Mouse (Mus musculus) testis, adult 2 months (tissue): ENCODE measurements around the gene Ccdc188. TPM values are rescaled to one million over a fixed set of nuclear protein-coding genes. Genes with fewer than 3 reads are reported as not detected.

Experiments
- H3K27ac ChIP-seq: fragments of 200-500 bp; 2 replicates; pipeline ENCODE4 v1.5.1; 2012; ENCODE audit warnings: low read depth, low read length; ENCODE audit not compliant: control insufficient read depth, insufficient read depth
- H3K27me3 ChIP-seq: fragments of 200-500 bp; 2 replicates; pipeline ENCODE4 v1.6.1; 2012; ENCODE audit warnings: mild to moderate bottlenecking, low read length, moderate library complexity; ENCODE audit not compliant: control insufficient read depth, insufficient read depth
- H3K36me3 ChIP-seq: fragments of 200-500 bp; 2 replicates; pipeline ENCODE4 v1.6.1; 2012; ENCODE audit warnings: mild to moderate bottlenecking, low read length; ENCODE audit not compliant: control insufficient read depth, insufficient read depth
- H3K4me1 ChIP-seq: fragments of 200-500 bp; 2 replicates; pipeline ENCODE4 v1.6.1; 2012; ENCODE audit warnings: low read length; ENCODE audit not compliant: control insufficient read depth, insufficient read depth
- H3K4me3 ChIP-seq: fragments of 200-500 bp; 2 replicates; pipeline ENCODE4 v1.5.1; 2012; ENCODE audit warnings: low read depth, mild to moderate bottlenecking, low read length, moderate library complexity, mixed read lengths; ENCODE audit not compliant: control insufficient read depth
- CTCF ChIP-seq: fragments of 200-500 bp; IDR thresholded peaks from 2 replicates; pipeline ENCODE4 v1.5.1; 2012; ENCODE audit warnings: low read depth, mild to moderate bottlenecking, inconsistent platforms, low read length, moderate library complexity; ENCODE audit not compliant: control insufficient read depth, insufficient read depth, insufficient replicate concordance
- POLR2A ChIP-seq: fragments of 200-500 bp; IDR thresholded peaks from 2 replicates; pipeline ENCODE4 v1.6.1; 2012; ENCODE audit warnings: low read depth, mild to moderate bottlenecking, inconsistent platforms, low read length, moderate library complexity; ENCODE audit not compliant: control insufficient read depth
- polyA plus RNA-seq: library from polyadenylated mRNA; depleted of rRNA; stranded (reverse); fragments of >200 nt; gene quantifications from 2 replicates; pipeline ENCODE4 v1.2.3, GENCODE M21; 2012

Ccdc188 gene
- polyA plus RNA-seq, 1 experiment = 103 TPM

- no peak overlapping the region for H3K27ac ChIP-seq
- peaks cover 4% of the 10 kb centered on the region; the same call in 1 of the 2 replicates for H3K4me1 ChIP-seq
- H3K36me3 ChIP-seq = no peaks in the 10 kb centered on the region
- H3K4me3 ChIP-seq = peak overlapping the region; percentile 8; the same call in 1 of the 2 replicates
- no peak for TF ChIP-seq POLR2A
- no peak for TF ChIP-seq CTCF
- H3K27me3 ChIP-seq = no peaks in the 10 kb centered on the region
Observed at GRCm38 (mm10) chr16:18220001-18220400, 2.3 kb downstream of the Ccdc188 start.

GRCm38 (mm10) chr16:18220856-18221542 lies 3.3 kb downstream of the Ccdc188 start:
- H3K36me3 ChIP-seq = no peaks in the 10 kb centered on the region
- no peak overlapping the region for H3K4me3 ChIP-seq
- TF ChIP-seq POLR2A = no peak
- TF ChIP-seq CTCF = no peak

DNA sequence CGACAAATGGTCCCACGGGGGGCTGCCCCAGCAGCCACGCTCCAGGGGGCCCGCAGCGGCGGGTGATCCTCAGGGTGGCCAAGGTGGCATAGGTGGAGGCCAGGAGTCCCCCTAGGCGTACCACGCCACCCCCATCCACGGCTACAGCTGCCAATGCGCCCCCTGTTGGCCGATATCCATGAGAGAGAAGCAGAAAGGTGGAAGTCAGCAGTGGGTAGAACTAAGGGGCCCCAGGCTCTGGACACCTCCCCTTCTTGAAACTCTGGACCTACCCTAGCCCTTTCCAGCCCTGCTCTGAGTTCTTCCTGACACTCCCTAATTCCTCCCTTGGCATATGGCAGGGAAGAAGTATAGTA lies 3.8 kb downstream of the Ccdc188 start:
- Histone ChIP-seq H3K27me3 (no peaks in the 10 kb centered on the region), H3K36me3 (no peaks in the 10 kb centered on the region), H3K4me1 (peaks cover 4% of the 10 kb centered on the region; the same call in 1 of the 2 replicates), H3K4me3 (no peak overlapping the region), H3K27ac (no peak overlapping the region)
- TF ChIP-seq POLR2A (no peak), CTCF (no peak)

More at GRCm38 (mm10) chr16:18220856-18221542, 3.3 kb downstream of the Ccdc188 start:
- Histone ChIP-seq H3K27me3 (no peaks in the 10 kb centered on the region), H3K4me1 (peaks cover 4% of the 10 kb centered on the region; the same call in 1 of the 2 replicates), H3K27ac (no peak overlapping the region)

DNA sequence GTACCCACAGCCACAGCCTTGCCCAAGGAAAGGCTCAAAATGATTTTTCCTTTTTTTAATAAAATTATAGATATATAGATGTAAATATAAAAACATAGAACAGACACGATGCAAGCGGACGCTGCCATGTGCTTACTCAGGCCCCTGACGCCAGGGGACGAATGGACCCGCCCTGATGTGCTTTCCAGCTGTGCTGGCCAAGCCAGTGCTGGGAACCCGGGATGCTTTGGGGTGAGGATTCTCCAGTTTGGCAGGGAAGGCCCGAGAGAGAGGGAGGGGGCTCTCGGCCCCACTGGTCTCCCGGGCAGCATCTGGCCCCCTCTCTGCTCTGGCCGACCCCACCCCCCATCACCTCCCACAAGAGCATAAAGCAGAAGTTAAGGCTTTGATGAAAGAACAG lies 4.5 kb downstream of the Ccdc188 start:
- Histone ChIP-seq H3K4me1 (peaks cover 4% of the 10 kb centered on the region; the same call in 1 of the 2 replicates), H3K27me3 (no peaks in the 10 kb centered on the region), H3K27ac (no peak overlapping the region), H3K4me3 (no peak overlapping the region), H3K36me3 (no peaks in the 10 kb centered on the region)
- TF ChIP-seq CTCF = no peak
- no peak for TF ChIP-seq POLR2A

DNA sequence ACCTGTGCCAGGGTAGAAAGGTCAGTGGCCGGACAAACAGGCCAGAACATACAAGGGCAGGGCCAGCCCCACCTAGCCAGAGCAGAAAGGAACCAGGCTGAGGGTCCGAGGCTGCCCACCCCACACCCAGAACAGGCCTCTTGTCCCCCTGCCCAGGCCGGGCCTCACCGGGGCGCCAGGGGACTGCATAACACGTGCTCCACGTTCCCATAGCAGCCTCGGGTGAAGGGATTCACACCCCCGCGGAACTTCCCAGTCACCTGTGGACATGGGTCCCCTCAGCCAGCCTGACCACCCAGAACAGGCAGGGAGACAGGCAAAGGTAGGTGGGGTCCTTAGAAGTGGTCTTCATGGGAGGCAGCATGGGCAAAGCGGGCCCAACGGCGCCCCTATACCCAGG lies 9.5 kb downstream of the Ccdc188 start:
- TF ChIP-seq CTCF (no peak), POLR2A (no peak)
- Histone ChIP-seq H3K36me3 (no peaks in the 10 kb centered on the region), H3K27ac (no peak overlapping the region), H3K27me3 (no peaks in the 10 kb centered on the region), H3K4me1 (no peaks in the 10 kb centered on the region), H3K4me3 (no peak overlapping the region)

- Histone ChIP-seq H3K36me3 (no peaks in the 10 kb centered on the region), H3K27me3 (no peaks in the 10 kb centered on the region), H3K4me3 (no peak overlapping the region), H3K27ac (no peak overlapping the region), H3K4me1 (no peaks in the 10 kb centered on the region)
- TF ChIP-seq CTCF (no peak), POLR2A (no peak)
Observed at GRCm38 (mm10) chr16:18227897-18228422, 10.3 kb downstream of the Ccdc188 start.

DNA sequence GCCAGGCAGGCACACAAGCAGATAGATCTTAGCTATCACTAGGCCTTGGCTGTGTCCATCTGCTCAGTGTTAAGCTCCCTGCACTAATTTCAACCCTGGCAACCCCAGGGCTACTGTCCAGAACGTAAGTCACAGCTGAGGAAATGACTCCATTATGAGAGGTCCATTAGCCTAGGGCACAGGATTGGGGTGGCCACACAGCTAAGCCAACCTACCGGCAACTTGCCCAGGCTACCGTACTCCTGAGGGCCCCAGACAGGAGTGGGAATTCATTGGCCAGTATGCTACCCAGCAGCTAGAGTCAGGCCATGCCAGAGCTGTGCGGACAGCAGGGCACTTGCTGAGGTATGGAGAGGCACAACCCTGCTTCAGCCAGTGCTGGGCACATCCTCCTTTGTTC lies 11.2 kb downstream of the Ccdc188 start:
- H3K36me3 ChIP-seq = no peaks in the 10 kb centered on the region
- H3K27ac ChIP-seq = no peak overlapping the region
- H3K4me1 ChIP-seq = 0 out of 2 replicates have a peak, but pooled peaks cover under 1% of the 10 kb centered on the region
- no peak overlapping the region for H3K4me3 ChIP-seq
- H3K27me3 ChIP-seq = no peaks in the 10 kb centered on the region
- TF ChIP-seq POLR2A = no peak
- no peak for TF ChIP-seq CTCF
